Mouse (Mus musculus) embryonic facial prominence, embryonic 15.5 days (tissue): ENCODE results near the gene Gm21440. TPM values are rescaled to one million over a fixed set of nuclear protein-coding genes. Genes with fewer than 3 reads are reported as not detected.
"Not testable (repeated sequence)": the region's sequence is repeated elsewhere in the genome, so short reads cannot be mapped to it uniquely, and the experiment has no call there.

Source experiments
- ATAC-seq: fragments of 200-750 bp; cut with Nextera tagmentation; 2 replicates; pipeline ENCODE4 v1.8.0; 2017; ENCODE audit warnings: low read depth, moderate TSS enrichment; ENCODE audit not compliant: insufficient number of reproducible peaks, low FRiP score, low TSS enrichment
- H3K27ac ChIP-seq: fragments of 300-500 bp; sonication (generic); replicated peaks from 2 replicates; pipeline ENCODE4 v1.5.1; 2015; ENCODE audit warnings: mild to moderate bottlenecking, inconsistent platforms
- H3K27me3 ChIP-seq: fragments of 300-500 bp; sonication (generic); 2 replicates; pipeline ENCODE4 v1.6.1; 2015; ENCODE audit warnings: inconsistent platforms
- H3K36me3 ChIP-seq: fragments of 300-500 bp; sonication (generic); 2 replicates; pipeline ENCODE4 v1.6.1; 2015; ENCODE audit warnings: mild to moderate bottlenecking, inconsistent platforms
- H3K4me1 ChIP-seq: fragments of 300-500 bp; sonication (generic); 2 replicates; pipeline ENCODE4 v1.6.1; 2015; ENCODE audit warnings: inconsistent platforms
- H3K4me2 ChIP-seq: fragments of 300-500 bp; sonication (generic); replicated peaks from 2 replicates; pipeline ENCODE4 v1.6.1; 2015; ENCODE audit warnings: mild to moderate bottlenecking, inconsistent platforms
- H3K4me3 ChIP-seq: fragments of 300-500 bp; sonication (generic); replicated peaks from 2 replicates; pipeline ENCODE4 v1.5.1; 2015; ENCODE audit warnings: mild to moderate bottlenecking, inconsistent platforms
- H3K9ac ChIP-seq: fragments of 300-500 bp; sonication (generic); 2 replicates; pipeline ENCODE4 v1.6.1; 2015; ENCODE audit warnings: inconsistent platforms
- H3K9me3 ChIP-seq: fragments of 300-500 bp; sonication (generic); replicated peaks from 2 replicates; pipeline ENCODE4 v1.6.1; 2016; ENCODE audit warnings: inconsistent platforms
- WGBS: fragments of 180-500 bp; shearing (Covaris S2); methylation state at CpG from one replicate; pipeline ENCODE4 v1.1.7; 2015; 5-methylcytosine and 5-hydroxymethylcytosine counted together
- polyA plus RNA-seq: library from polyadenylated mRNA; unstranded; fragments of >200 nt; fragmentation: Nextera tagmentation; extraction: Ambion mirVana; gene quantifications from 2 replicates; pipeline ENCODE4 v1.2.1, GENCODE M21; 2015

Gene Gm21440
- not detected in 2 replicates for polyA plus RNA-seq

DNA sequence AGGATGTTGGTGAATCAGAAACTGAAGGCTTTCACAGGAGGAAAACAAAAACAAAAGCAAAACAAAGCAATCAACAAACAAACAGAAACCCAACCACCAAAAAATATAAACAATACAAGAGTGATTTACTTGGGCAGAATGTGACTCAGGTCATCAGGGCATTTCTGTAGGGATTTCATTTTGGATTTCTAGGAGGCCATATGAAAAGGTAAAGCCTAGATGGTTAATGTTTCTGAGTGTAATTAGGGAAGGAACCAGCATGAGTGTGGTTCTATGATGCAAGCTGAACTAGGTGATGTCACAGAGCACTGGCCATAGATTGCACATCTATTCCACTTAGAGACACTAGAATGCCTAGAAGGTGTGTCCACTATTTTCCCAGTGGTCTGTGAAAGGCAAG is at the start of gene Gm21440, which contains the start of gene Gm21454:
Gene Gm21440 (plus strand): TSS at position 301 of the 400 bp plus-strand sequence.
Gene Gm21454 (plus strand): TSS at position 352 of the 400 bp plus-strand sequence.
- not testable (repeated sequence) for H3K4me1 ChIP-seq, H3K4me2 ChIP-seq, H3K27ac ChIP-seq, H3K27me3 ChIP-seq, H3K36me3 ChIP-seq, ATAC-seq, H3K9ac ChIP-seq, H3K4me3 ChIP-seq, H3K9me3 ChIP-seq

DNA sequence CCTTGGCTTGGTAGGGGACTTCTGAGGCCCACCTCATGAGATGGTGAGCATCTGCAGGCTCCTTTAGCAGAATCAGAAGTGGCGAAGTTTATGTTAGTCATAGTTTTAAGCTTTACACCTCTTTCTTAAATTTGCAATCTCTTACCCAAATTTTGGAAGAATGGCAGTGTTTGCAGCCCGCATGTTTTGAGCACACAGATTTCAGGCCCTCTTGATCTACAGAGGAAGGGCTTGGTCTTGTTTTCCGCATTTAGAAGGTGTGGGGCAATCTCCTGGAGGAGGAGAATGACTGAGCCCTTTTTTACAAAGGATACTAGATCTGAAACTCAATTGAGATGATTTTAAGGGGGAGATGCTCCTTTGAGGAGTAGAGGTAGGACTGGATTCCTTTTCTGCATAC is 28.4 kb upstream of the Gm21440 start, which contains the start of gene Gm21828:
Gene Gm21828 (minus strand): TSS at position 101 of the 400 bp plus-strand sequence.
- not testable (repeated sequence) for H3K4me1 ChIP-seq, H3K27me3 ChIP-seq, H3K27ac ChIP-seq, ATAC-seq, H3K9me3 ChIP-seq, H3K4me2 ChIP-seq, H3K4me3 ChIP-seq, H3K36me3 ChIP-seq, H3K9ac ChIP-seq
- no CpG with 5 or more reads among the region's 3 CpGs for WGBS

Other genes starting within 250 kb of the Gm21440 start
- gene Gm20807, start 209.5 kb upstream of the Gm21440 start, polyA plus RNA-seq, result not detected in 2 replicates
- gene Gm21891, start 118.9 kb upstream of the Gm21440 start, polyA plus RNA-seq, result not detected in 2 replicates
- gene Gm21425, start 90.4 kb upstream of the Gm21440 start, polyA plus RNA-seq, result not detected in 2 replicates
- gene Gm21828, start 28.5 kb upstream of the Gm21440 start, polyA plus RNA-seq, result not detected in 2 replicates
- gene Gm21454, start 51 bp downstream of the Gm21440 start, polyA plus RNA-seq, result not detected in 2 replicates
- gene Gm21725, start 96.7 kb downstream of the Gm21440 start, polyA plus RNA-seq, result not detected in 2 replicates
- gene Gm21866, start 213.2 kb downstream of the Gm21440 start, polyA plus RNA-seq, result not detected in 2 replicates
- gene Gm20773, start 241.6 kb downstream of the Gm21440 start, polyA plus RNA-seq, result not detected in 2 replicates